Mouse (Mus musculus): ENCODE results near the gene Vmn1r193. TPM values are rescaled to one million over a fixed set of nuclear protein-coding genes. Genes with fewer than 3 reads are reported as not detected.

Vmn1r193 gene
- polyA plus RNA-seq, 1 experiment from 2014 or later = not detected

Small RNA genes lying within 50 kb of the gene (microRNA-seq; reads per million reads assigned to microRNA genes)
- gene Gm23282 = not detected
- gene Gm25084 = not detected

Other genes starting within 250 kb of the Vmn1r193 start
- 0.30 and 0.32 TPM in 2 replicates for gene Pom121l2, start 242.0 kb downstream of the Vmn1r193 start, polyA plus RNA-seq (2016; fragmentation: Nextera tagmentation; extraction: Ambion mirVana)
- 1.2 TPM in 2 replicates for gene Prss16, start 213.4 kb downstream of the Vmn1r193 start, polyA plus RNA-seq (2016; fragmentation: Nextera tagmentation; extraction: Ambion mirVana)
- gene Hist1h2ah, start 187.6 kb downstream of the Vmn1r193 start, polyA plus RNA-seq (2016; fragmentation: Nextera tagmentation; extraction: Ambion mirVana) = 24.8 and 50.4 TPM in 2 replicates
- 21.0 and 25.9 TPM in 2 replicates for gene Hist1h2bk, start 187.3 kb downstream of the Vmn1r193 start, polyA plus RNA-seq (2016; fragmentation: Nextera tagmentation; extraction: Ambion mirVana)
- gene Hist1h4i, start 181.8 kb downstream of the Vmn1r193 start, polyA plus RNA-seq (2016; fragmentation: Nextera tagmentation; extraction: Ambion mirVana) = 30.3 and 34.1 TPM in 2 replicates
- gene Hist1h2ag, start 180.2 kb downstream of the Vmn1r193 start, polyA plus RNA-seq (2016; fragmentation: Nextera tagmentation; extraction: Ambion mirVana) = 119 and 120 TPM in 2 replicates
- 26.1 and 28.8 TPM in 2 replicates for gene Hist1h2bj, start 179.9 kb downstream of the Vmn1r193 start, polyA plus RNA-seq (2016; fragmentation: Nextera tagmentation; extraction: Ambion mirVana)
- gene Vmn1r188, start 138.7 kb downstream of the Vmn1r193 start, polyA plus RNA-seq (2016; fragmentation: Nextera tagmentation; extraction: Ambion mirVana) = not detected in 2 replicates
- gene Vmn1r189, start 117.3 kb downstream of the Vmn1r193 start, polyA plus RNA-seq (2016; fragmentation: Nextera tagmentation; extraction: Ambion mirVana) = not detected in 2 replicates
- not detected in 2 replicates for gene Vmn1r191, start 39.2 kb downstream of the Vmn1r193 start, polyA plus RNA-seq (2016; fragmentation: Nextera tagmentation; extraction: Ambion mirVana)
- gene Vmn1r192, start 32.0 kb downstream of the Vmn1r193 start, polyA plus RNA-seq (2016; fragmentation: Nextera tagmentation; extraction: Ambion mirVana) = not detected in 2 replicates
- gene Vmn1r194, start 21.1 kb upstream of the Vmn1r193 start, polyA plus RNA-seq (2016; fragmentation: Nextera tagmentation; extraction: Ambion mirVana) = not detected in 2 replicates
- not detected in 2 replicates for gene Vmn1r195, start 47.4 kb upstream of the Vmn1r193 start, polyA plus RNA-seq (2016; fragmentation: Nextera tagmentation; extraction: Ambion mirVana)
- gene Vmn1r196, start 66.8 kb upstream of the Vmn1r193 start, polyA plus RNA-seq (2016; fragmentation: Nextera tagmentation; extraction: Ambion mirVana) = not detected in 2 replicates
- gene Vmn1r197, start 101.4 kb upstream of the Vmn1r193 start, polyA plus RNA-seq (2016; fragmentation: Nextera tagmentation; extraction: Ambion mirVana) = not detected in 2 replicates
- gene Vmn1r198, start 127.2 kb upstream of the Vmn1r193 start, polyA plus RNA-seq (2016; fragmentation: Nextera tagmentation; extraction: Ambion mirVana) = not detected in 2 replicates
- gene Vmn1r199, start 156.7 kb upstream of the Vmn1r193 start, polyA plus RNA-seq (2016; fragmentation: Nextera tagmentation; extraction: Ambion mirVana) = not detected in 2 replicates
- gene Vmn1r200, start 167.2 kb upstream of the Vmn1r193 start, polyA plus RNA-seq (2016; fragmentation: Nextera tagmentation; extraction: Ambion mirVana) = not detected in 2 replicates
- gene Vmn1r201, start 248.8 kb upstream of the Vmn1r193 start, polyA plus RNA-seq (2016; fragmentation: Nextera tagmentation; extraction: Ambion mirVana) = not detected in 2 replicates